Mouse (Mus musculus): ENCODE data around the gene Arhgef28. TPM values are rescaled to one million over a fixed set of nuclear protein-coding genes. Genes with fewer than 3 reads are reported as not detected.

The Arhgef28 gene
- polyA plus RNA-seq, 1 experiment from 2014 or later: 10.8 TPM

DNA sequence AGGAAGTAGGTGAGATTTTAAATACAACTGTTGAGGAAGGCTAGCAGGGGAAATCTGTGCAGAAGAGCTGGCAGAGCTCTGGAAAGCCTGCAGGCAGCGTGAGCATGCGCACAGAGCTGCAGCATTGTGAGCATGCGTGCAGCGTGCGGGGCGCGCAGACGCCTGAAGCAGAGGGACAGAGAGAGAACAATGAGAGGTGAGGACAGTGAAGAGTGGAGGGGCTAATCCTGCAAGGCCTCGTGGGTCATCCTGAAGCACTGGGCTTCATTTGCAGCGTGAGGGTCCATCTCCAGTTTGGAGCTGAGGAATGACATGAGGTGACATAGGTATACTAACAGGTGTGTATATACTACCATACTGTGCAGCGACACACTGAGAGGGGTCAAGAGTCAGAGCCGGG is 35.0 kb downstream of the Arhgef28 start:
- H3K9me3 ChIP-seq (ENCODE audit: control insufficient read depth, low read length): no peaks in the 10 kb centered on the region
- ATAC-seq (ENCODE audit: insufficient number of reproducible peaks, insufficient read depth, low FRiP score, low read depth): no peak
- H3K4me2 ChIP-seq (ENCODE audit: low read length): no peak overlapping the region
- WGBS: 87% methylated on average over 12 of the region's 12 CpGs
- H3K36me3 ChIP-seq (ENCODE audit: control insufficient read depth, insufficient read depth, low read length): no peaks in the 10 kb centered on the region
- no peak overlapping the region for H3K9ac ChIP-seq (ENCODE audit: low read length)
- H3K4me1 ChIP-seq (ENCODE audit: control insufficient read depth in 2 of 2, insufficient read depth in 2 of 2, low read length in 2 of 2): no peaks in the 10 kb centered on the region
- no peak overlapping the region for H3K4me3 ChIP-seq (ENCODE audit: control insufficient read depth in 1 of 2, insufficient read depth in 1 of 2, low read depth in 1 of 2, low read length in 2 of 2)
- no peak overlapping the region for H3K27ac ChIP-seq (replicated peaks in 1 of 2; ENCODE audit: control insufficient read depth in 1 of 2, insufficient read depth in 1 of 2, low read depth in 2 of 2, low read length in 2 of 2)
- H3K27me3 ChIP-seq (ENCODE audit: control insufficient read depth, insufficient read depth, low read length): no peaks in the 10 kb centered on the region

GRCm38 (mm10) chr13:98164878-98165277 is 41.4 kb downstream of the Arhgef28 start:
- Histone ChIP-seq H3K9me3 (ENCODE audit: control insufficient read depth, low read length) (no peaks in the 10 kb centered on the region), H3K4me2 (ENCODE audit: low read length) (no peak overlapping the region), H3K4me1 (ENCODE audit: control insufficient read depth in 2 of 2, insufficient read depth in 2 of 2, low read length in 2 of 2) (no peaks in the 10 kb centered on the region), H3K4me3 (ENCODE audit: control insufficient read depth in 1 of 2, insufficient read depth in 1 of 2, low read depth in 1 of 2, low read length in 2 of 2) (no peak overlapping the region), H3K27me3 (ENCODE audit: control insufficient read depth, insufficient read depth, low read length) (no peaks in the 10 kb centered on the region), H3K9ac (ENCODE audit: low read length) (no peak overlapping the region), H3K27ac (replicated peaks in 1 of 2; ENCODE audit: control insufficient read depth in 1 of 2, insufficient read depth in 1 of 2, low read depth in 2 of 2, low read length in 2 of 2) (no peak overlapping the region), H3K36me3 (ENCODE audit: control insufficient read depth, insufficient read depth, low read length) (no peaks in the 10 kb centered on the region)
- ATAC-seq (ENCODE audit: insufficient number of reproducible peaks, insufficient read depth, low FRiP score, low read depth): no peak
- WGBS: 80% methylated on average over 6 of the region's 6 CpGs

DNA sequence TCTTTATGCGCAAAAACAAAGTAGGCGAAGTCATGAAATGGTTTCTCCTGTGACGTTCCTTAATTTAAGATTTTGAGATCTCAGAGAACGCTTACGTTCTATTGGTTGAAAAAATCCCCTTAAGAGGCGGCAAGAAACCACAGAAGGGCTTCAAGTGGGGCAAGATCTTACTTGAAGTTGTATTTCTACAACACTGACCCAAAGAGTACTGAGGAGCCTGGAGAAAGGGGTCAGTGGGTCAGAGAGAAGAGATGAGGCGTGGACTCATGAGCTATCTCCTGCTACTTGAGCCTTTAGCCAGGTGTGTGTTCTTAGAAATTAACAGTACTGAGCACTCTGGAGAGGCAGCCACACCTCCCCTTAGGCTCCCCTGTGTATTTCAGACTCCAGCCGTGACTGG is 44.7 kb downstream of the Arhgef28 start:
- Histone ChIP-seq H3K9me3 (ENCODE audit: control insufficient read depth, low read length) (no peaks in the 10 kb centered on the region), H3K4me2 (ENCODE audit: low read length) (no peak overlapping the region), H3K4me3 (ENCODE audit: control insufficient read depth in 1 of 2, insufficient read depth in 1 of 2, low read depth in 1 of 2, low read length in 2 of 2) (no peak overlapping the region), H3K27me3 (ENCODE audit: control insufficient read depth, insufficient read depth, low read length) (no peaks in the 10 kb centered on the region), H3K27ac (replicated peaks in 1 of 2; ENCODE audit: control insufficient read depth in 1 of 2, insufficient read depth in 1 of 2, low read depth in 2 of 2, low read length in 2 of 2) (no peak overlapping the region), H3K4me1 (ENCODE audit: control insufficient read depth in 2 of 2, insufficient read depth in 2 of 2, low read length in 2 of 2) (no peaks in the 10 kb centered on the region), H3K36me3 (ENCODE audit: control insufficient read depth, insufficient read depth, low read length) (no peaks in the 10 kb centered on the region), H3K9ac (ENCODE audit: low read length) (no peak overlapping the region)
- no peak for ATAC-seq (ENCODE audit: insufficient number of reproducible peaks, insufficient read depth, low FRiP score, low read depth)
- 86% methylated on average over 8 of the region's 8 CpGs for WGBS

DNA sequence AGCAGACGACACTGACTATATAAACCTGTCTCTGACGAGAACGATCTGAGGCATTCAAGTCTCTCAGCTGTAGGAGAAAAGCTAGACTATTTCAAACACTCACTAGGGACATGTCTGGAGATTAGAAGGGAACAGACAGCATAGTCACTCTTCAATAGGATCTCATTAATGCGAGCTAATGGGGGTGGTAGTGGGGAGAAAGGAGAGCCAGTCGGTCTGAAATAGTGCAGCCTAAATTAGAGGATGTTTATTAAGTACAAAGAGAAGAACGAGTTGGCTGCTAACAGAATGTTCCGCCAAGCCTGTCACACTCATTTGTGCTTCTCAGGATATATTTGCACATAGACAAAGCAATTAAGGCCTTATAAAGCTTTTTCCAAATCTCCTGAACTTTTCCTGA is 49.6 kb downstream of the Arhgef28 start:
- Histone ChIP-seq H3K36me3 (ENCODE audit: control insufficient read depth, insufficient read depth, low read length) (no peaks in the 10 kb centered on the region), H3K9me3 (ENCODE audit: control insufficient read depth, low read length) (no peaks in the 10 kb centered on the region), H3K4me1 (ENCODE audit: control insufficient read depth in 2 of 2, insufficient read depth in 2 of 2, low read length in 2 of 2) (peaks cover 8 to 12% of the 10 kb centered on the region in 2 experiments), H3K4me3 (ENCODE audit: control insufficient read depth in 1 of 2, insufficient read depth in 1 of 2, low read depth in 1 of 2, low read length in 2 of 2) (no peak overlapping the region), H3K9ac (ENCODE audit: low read length) (no peak overlapping the region), H3K27ac (replicated peaks in 1 of 2; ENCODE audit: control insufficient read depth in 1 of 2, insufficient read depth in 1 of 2, low read depth in 2 of 2, low read length in 2 of 2) (no peak overlapping the region), H3K27me3 (ENCODE audit: control insufficient read depth, insufficient read depth, low read length) (no peaks in the 10 kb centered on the region), H3K4me2 (ENCODE audit: low read length) (no peak overlapping the region)
- 59% methylated on average over 7 of the region's 7 CpGs for WGBS
- no peak for ATAC-seq (ENCODE audit: insufficient number of reproducible peaks, insufficient read depth, low FRiP score, low read depth)

DNA sequence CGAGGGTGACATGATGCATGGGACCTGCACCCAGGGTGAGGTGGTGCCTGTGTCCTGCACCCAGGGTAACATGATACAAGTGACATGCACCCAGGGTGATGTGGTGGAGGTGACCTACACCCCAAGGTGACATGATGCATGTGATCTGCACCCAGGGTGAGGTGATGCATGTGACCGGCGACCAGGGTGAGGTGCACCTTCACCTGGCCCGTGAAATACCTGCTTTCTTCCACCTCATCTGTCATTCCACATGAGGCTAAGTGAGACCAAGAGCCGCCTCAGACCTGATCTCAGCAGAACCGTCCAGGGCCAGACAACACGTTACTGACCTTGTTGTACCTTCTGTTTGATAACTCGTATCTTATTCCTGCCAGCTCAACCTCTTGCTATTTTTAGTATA is 53.5 kb downstream of the Arhgef28 start:
- Histone ChIP-seq H3K4me2 (ENCODE audit: low read length) (no peak overlapping the region), H3K27me3 (ENCODE audit: control insufficient read depth, insufficient read depth, low read length) (no peaks in the 10 kb centered on the region), H3K9me3 (ENCODE audit: control insufficient read depth, low read length) (no peaks in the 10 kb centered on the region), H3K4me3 (ENCODE audit: control insufficient read depth in 1 of 2, insufficient read depth in 1 of 2, low read depth in 1 of 2, low read length in 2 of 2) (no peak overlapping the region), H3K9ac (ENCODE audit: low read length) (no peak overlapping the region), H3K4me1 (ENCODE audit: control insufficient read depth in 2 of 2, insufficient read depth in 2 of 2, low read length in 2 of 2) (peaks cover 11 to 22% of the 10 kb centered on the region in 2 experiments), H3K36me3 (ENCODE audit: control insufficient read depth, insufficient read depth, low read length) (no peaks in the 10 kb centered on the region), H3K27ac (replicated peaks in 1 of 2; ENCODE audit: control insufficient read depth in 1 of 2, insufficient read depth in 1 of 2, low read depth in 2 of 2, low read length in 2 of 2) (0 out of 4 replicates have a peak overlapping the region, but pooled peaks of 1 of the 2 experiments have one; percentile 14)
- ATAC-seq (ENCODE audit: insufficient number of reproducible peaks, insufficient read depth, low FRiP score, low read depth): no peak
- WGBS: 57% methylated on average over 8 of the region's 8 CpGs

DNA sequence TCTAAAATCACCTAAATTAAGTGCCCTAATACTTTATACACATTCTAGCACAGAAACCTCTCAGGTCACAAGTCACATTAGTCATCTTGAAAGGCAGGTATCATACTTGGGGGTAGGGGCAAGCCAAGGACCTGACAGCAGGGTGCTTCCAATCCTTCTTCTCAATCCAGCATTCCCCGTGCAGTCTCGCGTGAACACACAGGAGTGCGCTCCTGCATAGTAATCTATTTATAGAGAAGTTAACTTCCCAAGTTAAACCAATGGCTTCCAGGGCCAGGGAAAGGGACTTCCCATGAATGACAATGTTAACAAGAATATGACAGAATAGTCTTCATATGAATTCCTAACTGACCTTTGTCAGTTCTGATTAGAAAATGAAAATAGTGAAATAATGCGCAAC is 58.7 kb downstream of the Arhgef28 start:
- no peaks in the 10 kb centered on the region for H3K9me3 ChIP-seq (ENCODE audit: control insufficient read depth, low read length)
- H3K27ac ChIP-seq (replicated peaks in 1 of 2; ENCODE audit: control insufficient read depth in 1 of 2, insufficient read depth in 1 of 2, low read depth in 2 of 2, low read length in 2 of 2): no peak overlapping the region
- no peak overlapping the region for H3K9ac ChIP-seq (ENCODE audit: low read length)
- no peak overlapping the region for H3K4me3 ChIP-seq (ENCODE audit: control insufficient read depth in 1 of 2, insufficient read depth in 1 of 2, low read depth in 1 of 2, low read length in 2 of 2)
- peaks cover 10 to 19% of the 10 kb centered on the region in 2 experiments for H3K4me1 ChIP-seq (ENCODE audit: control insufficient read depth in 2 of 2, insufficient read depth in 2 of 2, low read length in 2 of 2)
- H3K4me2 ChIP-seq (ENCODE audit: low read length): no peak overlapping the region
- H3K27me3 ChIP-seq (ENCODE audit: control insufficient read depth, insufficient read depth, low read length): no peaks in the 10 kb centered on the region
- H3K36me3 ChIP-seq (ENCODE audit: control insufficient read depth, insufficient read depth, low read length): no peaks in the 10 kb centered on the region
- 40% methylated on average over 5 of the region's 5 CpGs for WGBS
- ATAC-seq (ENCODE audit: insufficient number of reproducible peaks, insufficient read depth, low FRiP score, low read depth): no peak

GRCm38 (mm10) chr13:98146573-98147160 is 59.6 kb downstream of the Arhgef28 start:
- no peak overlapping the region for H3K27ac ChIP-seq (replicated peaks in 1 of 2; ENCODE audit: control insufficient read depth in 1 of 2, insufficient read depth in 1 of 2, low read depth in 2 of 2, low read length in 2 of 2)
- peaks cover 9 to 19% of the 10 kb centered on the region in 2 experiments for H3K4me1 ChIP-seq (ENCODE audit: control insufficient read depth in 2 of 2, insufficient read depth in 2 of 2, low read length in 2 of 2)
- no peak overlapping the region for H3K4me2 ChIP-seq (ENCODE audit: low read length)
- ATAC-seq (ENCODE audit: insufficient number of reproducible peaks, insufficient read depth, low FRiP score, low read depth): no peak
- no peaks in the 10 kb centered on the region for H3K27me3 ChIP-seq (ENCODE audit: control insufficient read depth, insufficient read depth, low read length)
- no peak overlapping the region for H3K9ac ChIP-seq (ENCODE audit: low read length)
- H3K4me3 ChIP-seq (ENCODE audit: control insufficient read depth in 1 of 2, insufficient read depth in 1 of 2, low read depth in 1 of 2, low read length in 2 of 2): no peak overlapping the region
- no peaks in the 10 kb centered on the region for H3K36me3 ChIP-seq (ENCODE audit: control insufficient read depth, insufficient read depth, low read length)
- WGBS: 79% methylated on average over 8 of the region's 8 CpGs
- H3K9me3 ChIP-seq (ENCODE audit: control insufficient read depth, low read length): no peaks in the 10 kb centered on the region

GRCm38 (mm10) chr13:98145310-98145709 is 60.9 kb downstream of the Arhgef28 start:
- ATAC-seq (ENCODE audit: insufficient number of reproducible peaks, insufficient read depth, low FRiP score, low read depth): no peak
- Histone ChIP-seq H3K4me3 (ENCODE audit: control insufficient read depth in 1 of 2, insufficient read depth in 1 of 2, low read depth in 1 of 2, low read length in 2 of 2) (no peak overlapping the region), H3K4me1 (ENCODE audit: control insufficient read depth in 2 of 2, insufficient read depth in 2 of 2, low read length in 2 of 2) (peaks cover 9 to 19% of the 10 kb centered on the region in 2 experiments), H3K36me3 (ENCODE audit: control insufficient read depth, insufficient read depth, low read length) (no peaks in the 10 kb centered on the region), H3K9ac (ENCODE audit: low read length) (no peak overlapping the region), H3K4me2 (ENCODE audit: low read length) (no peak overlapping the region), H3K27me3 (ENCODE audit: control insufficient read depth, insufficient read depth, low read length) (no peaks in the 10 kb centered on the region), H3K27ac (replicated peaks in 1 of 2; ENCODE audit: control insufficient read depth in 1 of 2, insufficient read depth in 1 of 2, low read depth in 2 of 2, low read length in 2 of 2) (no peak overlapping the region), H3K9me3 (ENCODE audit: control insufficient read depth, low read length) (no peaks in the 10 kb centered on the region)
- WGBS: 77% methylated on average over 7 of the region's 7 CpGs
